Mouse (Mus musculus): ENCODE measurements around the gene Pcdh17. TPM values are rescaled to one million over a fixed set of nuclear protein-coding genes. Genes with fewer than 3 reads are reported as not detected.

The Pcdh17 gene
- polyA plus RNA-seq (2015; fragmentation: Nextera tagmentation; extraction: Ambion mirVana): 18.6 and 19.3 TPM in 2 replicates

- peaks cover 16% of the 10 kb centered on the region for H3K27me3 ChIP-seq
- peak within 1 kb of the TSS; percentile 81 for H3K9ac ChIP-seq
- H3K9me3 ChIP-seq: no peaks in the 10 kb centered on the region
- WGBS: under 1% methylated on average over 31 of the region's 31 CpGs
- H3K4me1 ChIP-seq (replicated peaks): peaks cover 27% of the 10 kb centered on the region
- H3K36me3 ChIP-seq: no peaks in the 10 kb centered on the region
- ATAC-seq (ENCODE audit: low read depth): peak; percentile 91
- peak within 1 kb of the TSS; percentile 94 for H3K4me2 ChIP-seq
- H3K4me3 ChIP-seq: peak within 1 kb of the TSS; percentile 75
- H3K27ac ChIP-seq (replicated peaks): peak within 1 kb of the TSS; percentile 88
Measured at GRCm38 (mm10) chr14:84443288-84443686, at the start of gene Pcdh17. Pcdh17 (plus strand) TSS chr14:84443563.

- no peaks in the 10 kb centered on the region for H3K27me3 ChIP-seq
- no peaks in the 10 kb centered on the region for H3K36me3 ChIP-seq
- H3K27ac ChIP-seq (replicated peaks): no peak overlapping the region
- 67% methylated on average over 1 of the region's 1 CpGs for WGBS
- no peak overlapping the region for H3K4me2 ChIP-seq
- H3K4me3 ChIP-seq: no peak overlapping the region
- ATAC-seq (ENCODE audit: low read depth): no peak
- no peaks in the 10 kb centered on the region for H3K9me3 ChIP-seq
- no peaks in the 10 kb centered on the region for H3K4me1 ChIP-seq (replicated peaks)
- H3K9ac ChIP-seq: no peak overlapping the region
Measured at GRCm38 (mm10) chr14:84397137-84397536, 46.2 kb upstream of the Pcdh17 start.

- no peak for ATAC-seq (ENCODE audit: low read depth)
- Histone ChIP-seq H3K4me2 (no peak overlapping the region), H3K9me3 (no peaks in the 10 kb centered on the region), H3K4me3 (no peak overlapping the region), H3K4me1 (replicated peaks) (no peaks in the 10 kb centered on the region), H3K36me3 (no peaks in the 10 kb centered on the region), H3K27ac (replicated peaks) (no peak overlapping the region), H3K9ac (no peak overlapping the region), H3K27me3 (no peaks in the 10 kb centered on the region)
- 80% methylated on average over 2 of the region's 2 CpGs for WGBS
Measured at GRCm38 (mm10) chr14:84424736-84425135, 18.6 kb upstream of the Pcdh17 start.

- Histone ChIP-seq H3K9me3 (no peaks in the 10 kb centered on the region), H3K4me2 (no peak overlapping the region), H3K4me3 (no peak overlapping the region), H3K4me1 (replicated peaks) (no peaks in the 10 kb centered on the region), H3K27ac (replicated peaks) (no peak overlapping the region), H3K9ac (no peak overlapping the region), H3K36me3 (no peaks in the 10 kb centered on the region), H3K27me3 (no peaks in the 10 kb centered on the region)
- ATAC-seq (ENCODE audit: low read depth): no peak
Measured at GRCm38 (mm10) chr14:84426616-84427015, 16.7 kb upstream of the Pcdh17 start.

GRCm38 (mm10) chr14:84438066-84438770, 5.1 kb upstream of the Pcdh17 start:
- no peak overlapping the region for H3K9ac ChIP-seq
- WGBS: 25% methylated on average over 11 of the region's 11 CpGs
- no peak for ATAC-seq (ENCODE audit: low read depth)

GRCm38 (mm10) chr14:84440903-84441302, 2.5 kb upstream of the Pcdh17 start:
- ATAC-seq (ENCODE audit: low read depth): no peak
- H3K27ac ChIP-seq (replicated peaks): no peak overlapping the region
- WGBS: 16% methylated on average over 2 of the region's 2 CpGs

More at GRCm38 (mm10) chr14:84438066-84438770, 5.1 kb upstream of the Pcdh17 start:
- Histone ChIP-seq H3K36me3 (no peaks in the 10 kb centered on the region), H3K4me3 (no peak overlapping the region), H3K9me3 (no peaks in the 10 kb centered on the region), H3K4me2 (no peak overlapping the region), H3K27me3 (no peaks in the 10 kb centered on the region), H3K4me1 (replicated peaks) (peaks cover 2% of the 10 kb centered on the region; the same call in 1 of the 2 replicates), H3K27ac (replicated peaks) (no peak overlapping the region)

GRCm38 (mm10) chr14:84442528-84443287, 655 bp upstream of the Pcdh17 start:
- ATAC-seq (ENCODE audit: low read depth): peak; percentile 46
- H3K4me2 ChIP-seq: peak overlapping the region; percentile 94
- under 1% methylated on average over 29 of the region's 30 CpGs for WGBS

More at GRCm38 (mm10) chr14:84440903-84441302, 2.5 kb upstream of the Pcdh17 start:
- Histone ChIP-seq H3K27me3 (no peaks in the 10 kb centered on the region; the same call in 1 of the 2 replicates), H3K36me3 (no peaks in the 10 kb centered on the region), H3K9me3 (no peaks in the 10 kb centered on the region), H3K4me1 (replicated peaks) (peaks cover 3% of the 10 kb centered on the region), H3K9ac (no peak overlapping the region), H3K4me3 (no peak overlapping the region), H3K4me2 (no peak overlapping the region)

GRCm38 (mm10) chr14:84443761-84444160, 398 bp downstream of the Pcdh17 start:
- Histone ChIP-seq H3K4me1 (replicated peaks) (peaks cover 30% of the 10 kb centered on the region), H3K9ac (peak overlapping the region; percentile 81), H3K36me3 (no peaks in the 10 kb centered on the region), H3K27me3 (peaks cover 20% of the 10 kb centered on the region), H3K4me2 (peak overlapping the region; percentile 94), H3K27ac (replicated peaks) (peak overlapping the region; percentile 88), H3K9me3 (no peaks in the 10 kb centered on the region), H3K4me3 (peak overlapping the region; percentile 75)
- under 1% methylated on average over 13 of the region's 13 CpGs for WGBS
- no peak for ATAC-seq (ENCODE audit: low read depth)

More at GRCm38 (mm10) chr14:84442528-84443287, 655 bp upstream of the Pcdh17 start:
- Histone ChIP-seq H3K9ac (peak overlapping the region; percentile 72), H3K27me3 (peaks cover 10% of the 10 kb centered on the region), H3K9me3 (no peaks in the 10 kb centered on the region), H3K4me3 (peak overlapping the region; percentile 75), H3K27ac (replicated peaks) (peak overlapping the region; percentile 88), H3K36me3 (no peaks in the 10 kb centered on the region), H3K4me1 (replicated peaks) (peaks cover 21% of the 10 kb centered on the region)

GRCm38 (mm10) chr14:84444276-84444662, 906 bp downstream of the Pcdh17 start:
- no peak for ATAC-seq (ENCODE audit: low read depth)
- under 1% methylated on average over 21 of the region's 21 CpGs for WGBS
- peak overlapping the region; percentile 94 for H3K4me2 ChIP-seq
- H3K9me3 ChIP-seq: no peaks in the 10 kb centered on the region
- H3K9ac ChIP-seq: peak overlapping the region; percentile 81
- peak overlapping the region; percentile 69 for H3K27ac ChIP-seq (replicated peaks)
- no peaks in the 10 kb centered on the region for H3K36me3 ChIP-seq
- H3K4me1 ChIP-seq (replicated peaks): peaks cover 34% of the 10 kb centered on the region
- H3K27me3 ChIP-seq: peaks cover 20% of the 10 kb centered on the region
- peak overlapping the region; percentile 75 for H3K4me3 ChIP-seq

- H3K9ac ChIP-seq: peak overlapping the region; percentile 81
- 0 out of 2 replicates have a peak, but pooled peaks have one; percentile 28 for ATAC-seq (ENCODE audit: low read depth)
- H3K4me2 ChIP-seq: peak overlapping the region; percentile 94
- H3K9me3 ChIP-seq: no peaks in the 10 kb centered on the region
- WGBS: under 1% methylated on average over 20 of the region's 21 CpGs
- peak overlapping the region; percentile 69 for H3K27ac ChIP-seq (replicated peaks)
- peaks cover 20% of the 10 kb centered on the region for H3K27me3 ChIP-seq
- peak overlapping the region; percentile 75 for H3K4me3 ChIP-seq
- no peaks in the 10 kb centered on the region for H3K36me3 ChIP-seq
- H3K4me1 ChIP-seq (replicated peaks): peaks cover 38% of the 10 kb centered on the region
Measured at GRCm38 (mm10) chr14:84444663-84445502, 1.5 kb downstream of the Pcdh17 start.

GRCm38 (mm10) chr14:84445503-84446410, 2.4 kb downstream of the Pcdh17 start:
- peaks cover 20% of the 10 kb centered on the region for H3K27me3 ChIP-seq
- whole genome bisulfite sequencing: under 1% methylated on average over 59 of the region's 59 CpGs
- H3K36me3 ChIP-seq: no peaks in the 10 kb centered on the region
- H3K4me1 ChIP-seq (replicated peaks): peaks cover 38% of the 10 kb centered on the region
- peak; percentile 2; the same call in 1 of the 2 replicates for ATAC-seq (ENCODE audit: low read depth)
- no peaks in the 10 kb centered on the region for H3K9me3 ChIP-seq
- H3K4me2 ChIP-seq: peak overlapping the region; percentile 94
- peak overlapping the region; percentile 81 for H3K9ac ChIP-seq
- peak overlapping the region; percentile 69 for H3K27ac ChIP-seq (replicated peaks)
- H3K4me3 ChIP-seq: peak overlapping the region; percentile 75
